Mouse (Mus musculus) cortical plate, adult 2 months (tissue): ENCODE measurements around the gene Gm44503.

ENCODE experiments used
- CTCF ChIP-seq: fragments of 200-500 bp; IDR thresholded peaks from 2 replicates; pipeline ENCODE4 v1.5.1; 2011; ENCODE audit warnings: mild to moderate bottlenecking, control low read depth, low read length; ENCODE audit not compliant: insufficient read depth; ENCODE audit errors: extremely low read depth
- POLR2A ChIP-seq: fragments of 200-500 bp; IDR thresholded peaks from 2 replicates; pipeline ENCODE4 v1.6.1; 2011; ENCODE audit warnings: mild to moderate bottlenecking, low read length, control low read depth; ENCODE audit not compliant: insufficient read depth; ENCODE audit errors: extremely low read depth

DNA sequence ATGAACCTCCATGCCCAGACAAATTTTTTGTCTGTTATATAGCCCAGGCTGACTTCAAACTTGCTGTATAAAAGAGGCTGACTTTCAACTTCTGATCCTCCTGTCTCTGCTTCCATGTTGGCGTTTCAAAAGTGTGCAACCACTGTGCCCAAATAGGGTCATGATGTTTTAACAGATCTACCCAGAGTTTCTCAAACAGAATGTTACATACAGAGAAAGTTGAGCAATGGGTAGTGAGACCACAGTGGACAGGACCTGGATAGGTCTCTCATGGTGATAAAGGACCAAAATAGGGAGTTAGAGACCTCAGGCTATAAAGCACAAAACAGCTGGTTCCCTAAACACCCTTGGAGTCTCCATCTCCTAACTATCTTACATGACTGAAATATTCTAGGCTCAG, 71.8 kb downstream of the Gm44503 start:
- TF ChIP-seq POLR2A (no peak), CTCF (no peak)
